Mouse (Mus musculus) megakaryocyte, embryonic 14.5 days (primary cell): ENCODE results near the gene Ern2.

Source experiments
- FLI1 ChIP-seq: IDR thresholded peaks from 2 replicates; pipeline ENCODE4 v1.6.1; 2012; ENCODE audit warnings: low read length, inconsistent platforms, mixed read lengths
- GATA1 ChIP-seq: IDR thresholded peaks from 3 replicates; pipeline ENCODE4 v1.6.1; 2012; ENCODE audit warnings: mixed read lengths, low read length, inconsistent platforms, borderline replicate concordance

GRCm38 (mm10) chr7:122199296-122199695, 13.3 kb upstream of the Ern2 start:
- TF ChIP-seq GATA1 (no peak), FLI1 (no peak)
